Mouse (Mus musculus): ENCODE results near the gene Hook2. TPM values are rescaled to one million over a fixed set of nuclear protein-coding genes. Genes with fewer than 3 reads are reported as not detected.
A peak's percentile ranks its signal among the peaks of the same experiment; 100 is the strongest.

Hook2 gene
- total RNA-seq, 2 experiments from 2014 or later, result 1.6 to 2.0 TPM

GRCm38 (mm10) chr8:84970135-84970790 lies 20.1 kb upstream of the Hook2 start:
- DNase-seq, result no peak
- intact Hi-C loops (cut with DNase I), result no loop called here

- no peak for DNase-seq
- intact Hi-C loops (cut with DNase I), result no loop called here
Measured at GRCm38 (mm10) chr8:84970913-84971312, 19.5 kb upstream of the Hook2 start.

- DNase-seq, result no peak
- intact Hi-C loops (cut with DNase I), result no loop called here
Measured at GRCm38 (mm10) chr8:84973079-84973478, 17.3 kb upstream of the Hook2 start.

- intact Hi-C loops (cut with DNase I), result no loop called here
Measured at GRCm38 (mm10) chr8:84973803-84974542, 16.4 kb upstream of the Hook2 start.

GRCm38 (mm10) chr8:84974543-84975142 lies 15.8 kb upstream of the Hook2 start:
- intact Hi-C loops (cut with DNase I), result loop anchor here (1.0 kb wide), 1 partner anchor 15 kb away; no protein-coding TSS in a partner anchor
- DNase-seq, result no peak

More at GRCm38 (mm10) chr8:84973803-84974542, 16.4 kb upstream of the Hook2 start:
- DNase-seq, result peak; percentile 61 to 72

- DNase-seq, result peak; percentile 66 to 81
- intact Hi-C loops (cut with DNase I), result loop anchor here (1.0 kb wide), 1 partner anchor 14 kb away; no protein-coding TSS in a partner anchor
Measured at GRCm38 (mm10) chr8:84975434-84975833, 15.0 kb upstream of the Hook2 start.

GRCm38 (mm10) chr8:84976031-84976762 lies 14.2 kb upstream of the Hook2 start:
- DNase-seq, result peak; percentile 96 to 97
- intact Hi-C loops (cut with DNase I), result no loop called here

- no peak for DNase-seq
Measured at GRCm38 (mm10) chr8:84976763-84977434, 13.5 kb upstream of the Hook2 start.

GRCm38 (mm10) chr8:84977435-84978247 lies 12.8 kb upstream of the Hook2 start:
- intact Hi-C loops (cut with DNase I), result no loop called here

More at GRCm38 (mm10) chr8:84976763-84977434, 13.5 kb upstream of the Hook2 start:
- intact Hi-C loops (cut with DNase I), result no loop called here

GRCm38 (mm10) chr8:84978248-84978940 lies 12.0 kb upstream of the Hook2 start, which contains the start of gene Junb:
TSS of gene Junb (minus strand) at chr8:84978718.
- DNase-seq, result peak; percentile 95 to 96
- intact Hi-C loops (cut with DNase I), result no loop called here

More at GRCm38 (mm10) chr8:84977435-84978247, 12.8 kb upstream of the Hook2 start:
- peak; percentile 72 to 77 for DNase-seq

- DNase-seq, result peak; percentile 90 to 91
- intact Hi-C loops (cut with DNase I), result no loop called here
Measured at GRCm38 (mm10) chr8:84979599-84980421, 10.6 kb upstream of the Hook2 start.

GRCm38 (mm10) chr8:84980622-84981358 lies 9.6 kb upstream of the Hook2 start:
- peak; percentile 83 to 85 for DNase-seq
- intact Hi-C loops (cut with DNase I), result no loop called here

GRCm38 (mm10) chr8:84981644-84982498 lies 8.5 kb upstream of the Hook2 start:
- no peak for DNase-seq
- intact Hi-C loops (cut with DNase I), result no loop called here

- intact Hi-C loops (cut with DNase I), result no loop called here
- DNase-seq, result no peak
Measured at GRCm38 (mm10) chr8:84982499-84983011, 7.8 kb upstream of the Hook2 start.

- DNase-seq, result peak in 1 of 2 experiments; percentile 40
- intact Hi-C loops (cut with DNase I), result no loop called here
Measured at GRCm38 (mm10) chr8:84984294-84985048, 5.9 kb upstream of the Hook2 start.
